ENCODE assay signal across 8 mouse cellular contexts in genomic region chr5:134313451-134314067, GRCm38 (mm10). TPM values are rescaled to one million over a fixed set of nuclear protein-coding genes. Genes with fewer than 3 reads are reported as not detected.
DNase-seq lines count a peak whose midpoint lies in the region; ATAC-seq lines count a peak whose summit lies in the region.

No protein-coding gene starts in this region.

- peak overlapping the region; percentile 100 for H3K27ac ChIP-seq in forebrain, embryonic 10.5 days
- H3K27ac ChIP-seq in heart, embryonic 16.5 days (ENCODE audit: low read length), result peak overlapping the region; percentile 100
- peak overlapping the region; percentile 91 for H3K27ac ChIP-seq in liver, embryonic 15.5 days (replicated peaks)
- peak overlapping the region; percentile 99 for H3K27ac ChIP-seq in neural tube, embryonic 12.5 days

- H3K9me3 ChIP-seq in forebrain, embryonic 10.5 days, result no peaks in the 10 kb centered on the region
- no peaks in the 10 kb centered on the region for H3K9me3 ChIP-seq in heart, embryonic 16.5 days (replicated peaks; ENCODE audit: control insufficient read depth, low read length)
- H3K9me3 ChIP-seq in liver, embryonic 15.5 days (replicated peaks), result no peaks in the 10 kb centered on the region
- no peaks in the 10 kb centered on the region for H3K9me3 ChIP-seq in neural tube, embryonic 12.5 days

- ATAC-seq in CD4-positive, CD25-positive, alpha-beta regulatory T cell, adult 4 months, result peak; percentile 50
- peak; percentile 83 for ATAC-seq in heart, embryonic 16.5 days (replicated peaks; ENCODE audit: extremely low read depth, insufficient read depth, low FRiP score)
- ATAC-seq in liver, embryonic 15.5 days (ENCODE audit: insufficient read depth), result peak; percentile 84
- ATAC-seq in neural tube, embryonic 12.5 days (ENCODE audit: low FRiP score, low read depth), result peak; percentile 76

- peak overlapping the region; percentile 100 for H3K9ac ChIP-seq in heart, embryonic 16.5 days (ENCODE audit: low read length)
- H3K9ac ChIP-seq in liver, embryonic 15.5 days, result peak overlapping the region; percentile 81
- peak overlapping the region; percentile 98 for H3K9ac ChIP-seq in neural tube, embryonic 12.5 days

- H3K27me3 ChIP-seq in forebrain, embryonic 10.5 days (ENCODE audit: poor library complexity, severe bottlenecking), result peaks cover 13% of the 10 kb centered on the region
- no peaks in the 10 kb centered on the region for H3K27me3 ChIP-seq in heart, embryonic 16.5 days (ENCODE audit: control insufficient read depth, insufficient read depth, low read length)
- no peaks in the 10 kb centered on the region for H3K27me3 ChIP-seq in liver, embryonic 15.5 days
- no peaks in the 10 kb centered on the region for H3K27me3 ChIP-seq in neural tube, embryonic 12.5 days (replicated peaks)

- DNase-seq in c-Kit-negative CD71-positive TER-119-positive erythroid progenitor cells, embryonic 14.5 days (ENCODE audit: low read depth, low spot score), result peak; percentile 82
- peak; percentile 96 for DNase-seq in forebrain, embryonic 10.5 days (ENCODE audit: extremely low spot score, low spot score)
- DNase-seq in kidney, postnatal 36 days, result peak; percentile 98 to 99
- peak; percentile 82 for DNase-seq in telencephalon, adult 2 months (ENCODE audit: low read depth, low spot score)

- H3K36me3 ChIP-seq in forebrain, embryonic 10.5 days (replicated peaks), result peaks cover 36% of the 10 kb centered on the region
- H3K36me3 ChIP-seq in heart, embryonic 16.5 days (ENCODE audit: control insufficient read depth, insufficient read depth), result peaks cover 22% of the 10 kb centered on the region
- H3K36me3 ChIP-seq in liver, embryonic 15.5 days (replicated peaks), result peaks cover 28% of the 10 kb centered on the region
- H3K36me3 ChIP-seq in neural tube, embryonic 12.5 days, result peaks cover 27% of the 10 kb centered on the region

- peak overlapping the region; percentile 82 for H3K4me2 ChIP-seq in heart, embryonic 16.5 days (ENCODE audit: low read depth, low read length)
- H3K4me2 ChIP-seq in liver, embryonic 15.5 days, result peak overlapping the region; percentile 98
- peak overlapping the region; percentile 75 for H3K4me2 ChIP-seq in neural tube, embryonic 12.5 days (replicated peaks)

- peaks cover 55% of the 10 kb centered on the region for H3K4me1 ChIP-seq in forebrain, embryonic 10.5 days
- H3K4me1 ChIP-seq in heart, embryonic 16.5 days (ENCODE audit: control insufficient read depth, insufficient read depth, low read length), result peaks cover 30% of the 10 kb centered on the region
- H3K4me1 ChIP-seq in liver, embryonic 15.5 days (replicated peaks), result peaks cover 40% of the 10 kb centered on the region
- H3K4me1 ChIP-seq in neural tube, embryonic 12.5 days, result peaks cover 27% of the 10 kb centered on the region

- peak overlapping the region; percentile 88 for H3K4me3 ChIP-seq in forebrain, embryonic 10.5 days
- H3K4me3 ChIP-seq in heart, embryonic 16.5 days (ENCODE audit: low read length), result peak overlapping the region; percentile 94
- peak overlapping the region; percentile 81 for H3K4me3 ChIP-seq in liver, embryonic 15.5 days (replicated peaks)
- H3K4me3 ChIP-seq in neural tube, embryonic 12.5 days, result peak overlapping the region; percentile 72

- WGBS in forebrain, embryonic 10.5 days, result under 1% methylated on average over 68 of the region's 68 CpGs
- under 1% methylated on average over 66 of the region's 68 CpGs for WGBS in heart, embryonic 16.5 days
- whole genome bisulfite sequencing in liver, embryonic 15.5 days (ENCODE audit: insufficient replicate concordance), result under 1% methylated on average over 68 of the region's 68 CpGs
- WGBS in neural tube, embryonic 12.5 days, result under 1% methylated on average over 66 of the region's 68 CpGs

RNA-seq across cellular contexts. Expression of gene Gtf2i, which starts 1.0 kb away (rescaled TPM):
- polyA plus RNA-seq in CD4-positive, CD25-positive, alpha-beta regulatory T cell, adult 4 months (2017; shearing (Covaris generic)), result 100 to 1,000 TPM in 1 of 2 experiments, 10 to 100 TPM in 1; 96.3 to 125 TPM
- 174 and 178 TPM in 2 replicates for polyA plus RNA-seq in forebrain, embryonic 10.5 days (2016; fragmentation: Nextera tagmentation; extraction: Ambion mirVana)
- polyA plus RNA-seq in heart, embryonic 16.5 days (2015; fragmentation: Nextera tagmentation; extraction: Ambion mirVana), result 116 and 132 TPM in 2 replicates
- 32.2 and 35.7 TPM in 2 replicates for polyA plus RNA-seq in liver, embryonic 15.5 days (2015; fragmentation: Nextera tagmentation; extraction: Ambion mirVana)
- polyA plus RNA-seq in neural tube, embryonic 12.5 days (2016; fragmentation: Nextera tagmentation; extraction: Ambion mirVana), result 214 and 229 TPM in 2 replicates

Comparison
In these comparisons a context has a peak if more than half of its experiments do, and no peak if none do; other contexts are left out.
1. Peak in every context shown above with its lines: DNase-seq, ATAC-seq, H3K4me3 ChIP-seq and H3K27ac ChIP-seq.